Mouse (Mus musculus) olfactory bulb, adult 2 months (tissue): Measurements from ENCODE around the gene Dab2ip. TPM values are rescaled to one million over a fixed set of nuclear protein-coding genes. Genes with fewer than 3 reads are reported as not detected.

Experiments
- H3K27ac ChIP-seq: fragments of 200-500 bp; 2 replicates; pipeline ENCODE4 v1.5.1; 2012; ENCODE audit warnings: low read depth, low read length; ENCODE audit not compliant: insufficient read depth
- H3K4me1 ChIP-seq: fragments of 200-500 bp; 2 replicates; pipeline ENCODE4 v1.6.1; 2012; ENCODE audit warnings: low read length; ENCODE audit not compliant: control insufficient read depth, insufficient read depth
- H3K4me3 ChIP-seq: fragments of 200-500 bp; 2 replicates; pipeline ENCODE4 v1.5.1; 2012; ENCODE audit warnings: mild to moderate bottlenecking, low read depth, low read length, moderate library complexity; ENCODE audit not compliant: insufficient read depth
- CTCF ChIP-seq: fragments of 200-500 bp; IDR thresholded peaks from 2 replicates; pipeline ENCODE4 v1.5.1; 2012; ENCODE audit warnings: low read depth, mild to moderate bottlenecking, low read length, moderate library complexity; ENCODE audit not compliant: insufficient read depth
- POLR2A ChIP-seq: fragments of 200-500 bp; IDR thresholded peaks from 2 replicates; pipeline ENCODE4 v1.6.1; 2012; ENCODE audit warnings: mild to moderate bottlenecking, low read depth, low read length, moderate library complexity; ENCODE audit not compliant: insufficient read depth
- WGBS: fragments of 180-500 bp; shearing (Covaris S2); methylation state at CpG from one replicate; pipeline ENCODE4 v1.1.7; 2018; 5-methylcytosine and 5-hydroxymethylcytosine counted together
- polyA plus RNA-seq: library from polyadenylated mRNA; stranded (reverse); fragments of >200 nt; gene quantifications from 2 replicates; pipeline ENCODE4 v1.2.4, GENCODE M21; 2012; ENCODE audit warnings: low replicate concordance; ENCODE audit not compliant: missing spikeins, insufficient read depth, insufficient read length

The Dab2ip gene
- polyA plus RNA-seq, 1 experiment = not detected

- no peak overlapping the region for H3K27ac ChIP-seq
- H3K4me1 ChIP-seq = peaks cover under 1% of the 10 kb centered on the region
- TF ChIP-seq POLR2A = no peak
- TF ChIP-seq CTCF = no peak
- no peak overlapping the region for H3K4me3 ChIP-seq
- WGBS = 86% methylated on average over 9 of the region's 9 CpGs
These were observed 8.0 kb upstream of the Dab2ip start for GRCm38 (mm10) chr2:35550097-35550496.

- Histone ChIP-seq H3K27ac (no peak overlapping the region), H3K4me3 (no peak overlapping the region), H3K4me1 (peaks cover 18% of the 10 kb centered on the region)
- TF ChIP-seq CTCF = no peak
- no peak for TF ChIP-seq POLR2A
- 87% methylated on average over 5 of the region's 5 CpGs for WGBS
These were observed 1.1 kb upstream of the Dab2ip start for GRCm38 (mm10) chr2:35556918-35557486.

- Histone ChIP-seq H3K4me3 (no peak overlapping the region), H3K4me1 (peaks cover 18% of the 10 kb centered on the region), H3K27ac (no peak overlapping the region)
- TF ChIP-seq POLR2A = no peak
- TF ChIP-seq CTCF = no peak
- WGBS = 69% methylated on average over 4 of the region's 4 CpGs
These were observed 922 bp downstream of the Dab2ip start for GRCm38 (mm10) chr2:35558826-35559550.

- WGBS = 78% methylated on average over 2 of the region's 2 CpGs
- Histone ChIP-seq H3K27ac (no peak overlapping the region), H3K4me3 (no peak overlapping the region), H3K4me1 (peaks cover 18% of the 10 kb centered on the region)
- no peak for TF ChIP-seq CTCF
- no peak for TF ChIP-seq POLR2A
These were observed 1.4 kb downstream of the Dab2ip start for GRCm38 (mm10) chr2:35559551-35559835.

GRCm38 (mm10) chr2:35563722-35564121, 5.7 kb downstream of the Dab2ip start:
- no peak overlapping the region for H3K27ac ChIP-seq
- WGBS = 90% methylated on average over 4 of the region's 4 CpGs
- no peak for TF ChIP-seq POLR2A
- no peak for TF ChIP-seq CTCF
- H3K4me3 ChIP-seq = no peak overlapping the region
- H3K4me1 ChIP-seq = peaks cover 12% of the 10 kb centered on the region

GRCm38 (mm10) chr2:35565051-35565836, 7.2 kb downstream of the Dab2ip start:
- no peak for TF ChIP-seq CTCF
- TF ChIP-seq POLR2A = no peak

GRCm38 (mm10) chr2:35566957-35567693, 9.1 kb downstream of the Dab2ip start:
- no peak for TF ChIP-seq CTCF
- no peak for TF ChIP-seq POLR2A
- peaks cover 5% of the 10 kb centered on the region; the same call in 1 of the 2 replicates for H3K4me1 ChIP-seq
- 87% methylated on average over 11 of the region's 11 CpGs for WGBS
- H3K4me3 ChIP-seq = no peak overlapping the region
- H3K27ac ChIP-seq = no peak overlapping the region

More at GRCm38 (mm10) chr2:35565051-35565836, 7.2 kb downstream of the Dab2ip start:
- WGBS = 90% methylated on average over 6 of the region's 6 CpGs
- no peak overlapping the region for H3K27ac ChIP-seq
- H3K4me3 ChIP-seq = no peak overlapping the region
- peaks cover 5% of the 10 kb centered on the region; the same call in 1 of the 2 replicates for H3K4me1 ChIP-seq

GRCm38 (mm10) chr2:35567694-35568149, 9.7 kb downstream of the Dab2ip start:
- Histone ChIP-seq H3K4me1 (peaks cover 5% of the 10 kb centered on the region; the same call in 1 of the 2 replicates), H3K27ac (no peak overlapping the region), H3K4me3 (no peak overlapping the region)
- 97% methylated on average over 4 of the region's 4 CpGs for WGBS
- no peak for TF ChIP-seq POLR2A

- TF ChIP-seq CTCF = no peak
- no peak for TF ChIP-seq POLR2A
- Histone ChIP-seq H3K4me1 (peaks cover 5% of the 10 kb centered on the region; the same call in 1 of the 2 replicates), H3K27ac (no peak overlapping the region), H3K4me3 (no peak overlapping the region)
- 52% methylated on average over 4 of the region's 4 CpGs for WGBS
These were observed 12.7 kb downstream of the Dab2ip start for GRCm38 (mm10) chr2:35570743-35571142.
